Mouse (Mus musculus) midbrain, embryonic 11.5 days (tissue): ENCODE data around the gene Ubr7. TPM values are rescaled to one million over a fixed set of nuclear protein-coding genes. Genes with fewer than 3 reads are reported as not detected.

Experiments
- ATAC-seq: fragments of 200-750 bp; cut with Nextera tagmentation; 2 replicates; pipeline ENCODE4 v1.8.0; 2017; ENCODE audit warnings: moderate TSS enrichment, moderate library complexity; ENCODE audit not compliant: low FRiP score
- DNase-seq: peaks from one replicate; pipeline ENCODE4 v3.0.0; 2015; ENCODE audit warnings: low spot score; ENCODE audit errors: missing footprints
- H3K27ac ChIP-seq: fragments of 300-500 bp; sonication (generic); 2 replicates; pipeline ENCODE4 v1.5.1; 2014; ENCODE audit warnings: low read depth, low read length
- H3K27me3 ChIP-seq: fragments of 300-500 bp; sonication (generic); 2 replicates; pipeline ENCODE4 v1.6.1; 2014; ENCODE audit warnings: mild to moderate bottlenecking, low read length, moderate library complexity, mixed read lengths; ENCODE audit not compliant: control insufficient read depth, insufficient read depth
- H3K36me3 ChIP-seq: fragments of 300-500 bp; sonication (generic); 2 replicates; pipeline ENCODE4 v1.6.1; 2014; ENCODE audit warnings: mild to moderate bottlenecking, low read length, moderate library complexity, mixed read lengths; ENCODE audit not compliant: control insufficient read depth, insufficient read depth
- H3K4me1 ChIP-seq: fragments of 300-500 bp; sonication (generic); 2 replicates; pipeline ENCODE4 v1.6.1; 2014; ENCODE audit warnings: low read length; ENCODE audit not compliant: control insufficient read depth, insufficient read depth
- H3K4me2 ChIP-seq: fragments of 300-500 bp; sonication (generic); 2 replicates; pipeline ENCODE4 v1.6.1; 2014; ENCODE audit warnings: mild to moderate bottlenecking, moderate library complexity
- H3K4me3 ChIP-seq: fragments of 300-500 bp; sonication (generic); 2 replicates; pipeline ENCODE4 v1.5.1; 2014; ENCODE audit warnings: low read depth, low read length
- H3K9ac ChIP-seq: fragments of 300-500 bp; sonication (generic); 2 replicates; pipeline ENCODE4 v1.6.1; 2014; ENCODE audit warnings: low read length
- H3K9me3 ChIP-seq: fragments of 300-500 bp; sonication (generic); 2 replicates; pipeline ENCODE4 v1.6.1; 2016; ENCODE audit warnings: low read length; ENCODE audit not compliant: control insufficient read depth
- WGBS: fragments of 180-500 bp; shearing (Covaris S2); extraction: QIAGEN DNeasy Blood & Tissue Kit; methylation state at CpG from one replicate; pipeline ENCODE4 v1.1.7; 2014; 5-methylcytosine and 5-hydroxymethylcytosine counted together
- polyA plus RNA-seq: library from polyadenylated mRNA; unstranded; fragments of >200 nt; fragmentation: Nextera tagmentation; extraction: Ambion mirVana; gene quantifications from 2 replicates; pipeline ENCODE4 v1.2.1, GENCODE M21; 2014

Gene Ubr7
- polyA plus RNA-seq, 1 experiment from 2014 or later, result 70.8 TPM

DNA sequence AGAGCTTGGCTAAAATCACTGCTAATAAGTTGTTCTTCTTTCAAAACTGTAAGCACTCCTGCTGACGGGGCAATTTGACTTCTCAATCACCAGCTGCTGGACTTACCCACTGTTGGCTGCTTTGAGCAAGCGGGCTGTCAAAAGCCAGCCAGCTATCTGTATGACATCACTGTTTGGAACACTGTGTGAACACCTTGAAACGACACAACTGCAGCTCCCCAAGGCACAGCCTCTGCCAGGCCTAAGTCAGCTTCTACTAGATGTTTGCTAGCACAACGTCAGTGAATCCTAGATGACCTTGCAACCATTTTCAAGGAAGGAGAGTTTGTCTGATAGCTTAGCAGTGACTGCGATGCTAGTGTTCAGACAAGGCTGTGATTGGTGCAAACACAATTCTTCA lies 18.7 kb upstream of the Ubr7 start:
- ATAC-seq (no peak), DNase-seq (no peak)
- 83% methylated on average over 5 of the region's 5 CpGs for WGBS
- Histone ChIP-seq H3K4me1 (peaks cover 7% of the 10 kb centered on the region), H3K9ac (no peak overlapping the region), H3K36me3 (peaks cover 4% of the 10 kb centered on the region; the same call in 1 of the 2 replicates), H3K4me2 (no peak overlapping the region), H3K27me3 (no peaks in the 10 kb centered on the region), H3K9me3 (no peaks in the 10 kb centered on the region), H3K4me3 (no peak overlapping the region), H3K27ac (no peak overlapping the region)

DNA sequence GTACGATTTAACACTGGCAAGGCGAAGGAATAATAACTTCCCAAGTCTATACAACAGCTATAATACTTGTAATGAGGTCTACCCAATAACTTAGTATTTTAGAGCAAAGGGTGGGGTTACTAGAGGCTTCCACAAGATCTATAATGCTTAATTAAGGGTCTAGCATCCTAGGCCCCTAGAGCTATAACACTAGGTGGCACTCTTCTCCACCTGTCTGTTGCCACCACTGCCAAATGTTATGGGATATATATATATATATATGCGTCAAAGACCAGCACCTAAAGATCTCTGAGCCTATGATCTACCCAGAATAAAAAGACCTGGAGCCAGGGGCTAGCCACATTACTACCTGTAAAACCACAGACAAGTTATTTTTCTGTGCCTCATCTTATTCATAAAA lies 17.5 kb upstream of the Ubr7 start:
- no peak overlapping the region for H3K4me2 ChIP-seq
- no peaks in the 10 kb centered on the region for H3K27me3 ChIP-seq
- peaks cover 16% of the 10 kb centered on the region for H3K4me1 ChIP-seq
- no peak for ATAC-seq
- H3K9me3 ChIP-seq, result no peaks in the 10 kb centered on the region
- H3K9ac ChIP-seq, result no peak overlapping the region
- H3K36me3 ChIP-seq, result peaks cover 4% of the 10 kb centered on the region; the same call in 1 of the 2 replicates
- no peak overlapping the region for H3K27ac ChIP-seq
- DNase-seq, result no peak
- 73% methylated on average over 3 of the region's 3 CpGs for WGBS
- no peak overlapping the region for H3K4me3 ChIP-seq

DNA sequence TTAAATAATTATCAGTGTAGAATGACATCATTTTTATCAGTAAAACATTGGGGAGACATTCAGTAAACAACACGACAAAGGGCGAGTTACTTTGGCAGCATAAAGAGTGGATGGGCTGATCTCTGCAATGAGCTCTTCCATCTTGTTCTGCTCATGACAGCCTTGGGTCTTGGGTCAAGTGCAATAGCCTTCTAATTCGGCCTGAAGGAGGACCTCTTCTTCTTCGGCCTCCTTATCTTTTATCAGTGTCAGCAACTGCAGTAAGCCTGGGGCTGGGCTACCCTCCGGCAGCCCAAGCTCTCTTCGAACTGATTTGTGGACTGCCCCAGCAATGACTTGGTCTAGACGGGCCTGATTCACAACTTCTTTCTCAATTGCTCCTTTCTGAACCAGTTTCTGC lies 15.7 kb upstream of the Ubr7 start:
- H3K4me1 ChIP-seq, result peaks cover 16% of the 10 kb centered on the region
- DNase-seq (no peak), ATAC-seq (no peak)
- H3K9ac ChIP-seq, result no peak overlapping the region
- no peaks in the 10 kb centered on the region for H3K27me3 ChIP-seq
- 93% methylated on average over 7 of the region's 7 CpGs for WGBS
- peaks cover 4% of the 10 kb centered on the region; the same call in 1 of the 2 replicates for H3K36me3 ChIP-seq
- no peaks in the 10 kb centered on the region for H3K9me3 ChIP-seq
- no peak overlapping the region for H3K4me2 ChIP-seq
- H3K27ac ChIP-seq, result no peak overlapping the region
- H3K4me3 ChIP-seq, result no peak overlapping the region

DNA sequence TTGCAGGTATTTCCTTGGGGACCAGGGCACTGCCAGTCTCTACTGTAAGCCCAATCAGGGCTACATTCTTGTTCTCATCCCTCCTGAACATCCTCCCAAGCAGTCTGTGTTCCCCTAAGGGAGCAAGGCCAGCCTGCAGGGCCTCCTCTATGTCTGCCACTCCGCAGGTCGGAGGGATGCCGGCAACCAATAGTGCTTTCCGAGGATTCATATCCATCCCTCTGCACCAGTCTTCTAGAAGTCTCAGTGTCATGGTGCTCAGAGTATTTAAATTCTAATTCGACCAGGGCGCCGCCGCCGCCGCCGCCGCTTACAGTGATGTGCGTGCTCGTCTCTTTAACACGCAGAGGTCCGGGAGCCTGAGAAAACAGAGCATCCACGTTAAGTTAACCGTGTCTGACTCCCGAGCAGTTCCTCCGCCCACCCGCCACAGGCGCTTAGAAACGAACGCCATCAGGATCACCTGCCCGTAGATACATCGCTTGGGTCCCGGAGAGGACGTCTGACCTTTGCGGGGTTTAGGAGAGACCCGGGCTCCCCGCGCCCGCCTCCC lies 14.7 kb upstream of the Ubr7 start:
- DNase-seq (no peak), ATAC-seq (peak; percentile 46)
- under 1% methylated on average over 33 of the region's 33 CpGs for WGBS
- Histone ChIP-seq H3K4me3 (peak overlapping the region; percentile 83), H3K36me3 (peaks cover 4% of the 10 kb centered on the region; the same call in 1 of the 2 replicates), H3K4me1 (peaks cover 16% of the 10 kb centered on the region), H3K27me3 (no peaks in the 10 kb centered on the region), H3K4me2 (peak overlapping the region; percentile 88), H3K27ac (peak overlapping the region; percentile 78), H3K9ac (peak overlapping the region; percentile 80), H3K9me3 (no peaks in the 10 kb centered on the region)

DNA sequence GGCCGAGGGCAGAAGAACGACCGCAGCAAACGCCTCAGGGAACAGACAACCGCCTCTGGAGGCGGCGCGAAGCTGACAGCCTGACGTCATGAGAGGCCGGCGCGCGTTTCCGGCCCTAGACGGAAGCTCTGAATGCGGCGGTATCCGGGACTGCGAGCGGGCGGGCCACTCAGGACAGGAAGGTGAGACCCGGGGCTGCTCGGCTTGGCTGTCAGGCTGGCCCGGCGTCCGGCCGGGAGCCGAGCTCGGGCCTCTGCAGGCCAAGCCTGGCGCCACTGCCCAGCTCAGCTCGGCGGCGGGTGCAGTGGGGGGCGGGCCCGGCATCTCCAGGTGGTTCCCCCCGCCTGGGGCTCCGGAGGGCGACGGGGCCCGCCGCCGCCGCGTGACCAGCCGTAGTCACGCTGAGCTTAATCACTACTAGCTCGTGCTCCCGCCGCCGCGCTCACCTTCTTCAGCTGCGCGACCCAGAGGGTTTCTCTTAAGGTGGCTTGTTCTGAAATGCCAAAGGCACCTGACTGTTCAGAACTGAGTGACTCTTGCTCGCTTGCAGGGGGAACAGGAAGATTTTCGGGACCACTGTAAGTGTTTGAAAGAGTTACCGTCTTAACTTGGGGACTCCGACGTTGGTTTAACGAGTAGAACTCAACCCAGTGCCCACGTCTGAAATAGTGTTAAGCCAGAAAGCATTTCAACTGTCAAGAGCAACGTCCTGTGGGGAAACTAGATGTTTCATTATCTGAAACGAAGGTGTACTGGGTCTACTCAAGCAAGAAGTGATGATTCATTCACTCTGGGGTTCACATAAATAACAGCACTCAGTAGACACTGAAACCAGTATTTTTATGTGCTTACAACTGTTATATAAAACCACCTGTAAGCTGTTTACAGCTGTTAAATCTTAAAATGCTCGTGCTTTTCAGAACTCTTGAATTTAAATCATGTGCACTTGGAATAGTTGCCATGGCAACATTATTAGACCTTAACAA lies 13.9 kb upstream of the Ubr7 start, which contains the start of the genes Moap1 and Tmem251:
TSS of gene Moap1 (minus strand) at position 73 of the 986 bp plus-strand sequence.
TSS of gene Tmem251 (plus strand) at position 174 of the 986 bp plus-strand sequence.
- H3K36me3 ChIP-seq, result peaks cover 7% of the 10 kb centered on the region; the same call in 1 of the 2 replicates
- H3K4me3 ChIP-seq, result peak within 1 kb of the TSS; percentile 83
- H3K4me1 ChIP-seq, result peaks cover 16% of the 10 kb centered on the region
- peak within 1 kb of the TSS; percentile 80 for H3K9ac ChIP-seq
- H3K4me2 ChIP-seq, result peak within 1 kb of the TSS; percentile 88
- peak within 1 kb of the TSS; percentile 78 for H3K27ac ChIP-seq
- H3K9me3 ChIP-seq, result no peaks in the 10 kb centered on the region
- WGBS, result under 1% methylated on average over 60 of the region's 63 CpGs
- no peaks in the 10 kb centered on the region for H3K27me3 ChIP-seq
- DNase-seq (peak; percentile 99), ATAC-seq (peak; percentile 98)

DNA sequence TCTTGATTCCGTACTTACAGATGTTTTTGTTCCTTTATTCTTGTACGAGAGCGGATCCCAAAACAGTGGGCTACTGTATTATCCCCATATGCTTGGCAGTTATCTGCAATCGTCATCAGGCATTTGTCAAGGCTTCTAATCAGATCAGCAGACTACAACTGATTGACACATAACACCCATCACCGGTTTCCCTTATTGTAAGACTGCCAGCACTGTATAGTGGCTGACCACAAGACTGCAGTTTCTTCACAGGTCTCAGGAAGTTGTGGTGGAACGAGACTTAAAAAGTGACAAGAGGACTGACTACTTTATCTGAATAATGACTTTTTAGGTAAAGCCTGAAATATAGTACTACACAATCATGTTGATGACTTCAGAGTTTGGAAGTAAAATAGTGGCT lies 12.9 kb upstream of the Ubr7 start:
- WGBS, result 70% methylated on average over 6 of the region's 6 CpGs
- H3K4me3 ChIP-seq, result no peak overlapping the region; the same call in 1 of the 2 replicates
- H3K27me3 ChIP-seq, result no peaks in the 10 kb centered on the region
- H3K27ac ChIP-seq, result no peak overlapping the region
- H3K36me3 ChIP-seq, result peaks cover 7% of the 10 kb centered on the region; the same call in 1 of the 2 replicates
- DNase-seq (no peak), ATAC-seq (no peak)
- H3K4me1 ChIP-seq, result peaks cover 16% of the 10 kb centered on the region
- no peak overlapping the region for H3K9ac ChIP-seq
- H3K9me3 ChIP-seq, result no peaks in the 10 kb centered on the region
- H3K4me2 ChIP-seq, result peak overlapping the region; percentile 88; the same call in 1 of the 2 replicates

DNA sequence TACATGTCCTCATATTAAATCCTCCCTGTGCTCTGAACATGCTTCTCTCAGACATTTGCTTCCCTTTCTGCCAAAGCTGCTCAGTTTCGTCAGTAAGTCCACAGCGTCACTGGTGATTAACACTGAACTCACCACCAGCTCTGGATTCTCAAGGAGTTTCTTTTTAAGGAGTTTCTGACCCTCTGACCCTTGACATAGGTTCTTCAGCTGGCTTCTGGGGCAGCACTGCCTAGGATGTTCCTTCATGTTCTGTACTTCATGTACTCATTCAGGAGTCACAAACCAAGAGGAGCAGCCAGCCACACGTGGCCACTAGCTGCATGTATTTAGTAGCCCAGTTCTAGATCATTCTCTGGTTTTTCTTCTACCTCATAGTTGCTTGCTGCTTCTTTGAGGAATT lies 9.5 kb upstream of the Ubr7 start:
- no peak overlapping the region for H3K4me2 ChIP-seq
- H3K9me3 ChIP-seq, result no peaks in the 10 kb centered on the region
- no peak for DNase-seq
- WGBS, result 93% methylated on average over 3 of the region's 3 CpGs
- H3K27me3 ChIP-seq, result no peaks in the 10 kb centered on the region
- no peak overlapping the region for H3K4me3 ChIP-seq
- H3K9ac ChIP-seq, result no peak overlapping the region
- no peak for ATAC-seq
- 0 out of 2 replicates have a peak, but pooled peaks cover 3% of the 10 kb centered on the region for H3K36me3 ChIP-seq
- no peak overlapping the region for H3K27ac ChIP-seq
- H3K4me1 ChIP-seq, result peaks cover 10% of the 10 kb centered on the region

DNA sequence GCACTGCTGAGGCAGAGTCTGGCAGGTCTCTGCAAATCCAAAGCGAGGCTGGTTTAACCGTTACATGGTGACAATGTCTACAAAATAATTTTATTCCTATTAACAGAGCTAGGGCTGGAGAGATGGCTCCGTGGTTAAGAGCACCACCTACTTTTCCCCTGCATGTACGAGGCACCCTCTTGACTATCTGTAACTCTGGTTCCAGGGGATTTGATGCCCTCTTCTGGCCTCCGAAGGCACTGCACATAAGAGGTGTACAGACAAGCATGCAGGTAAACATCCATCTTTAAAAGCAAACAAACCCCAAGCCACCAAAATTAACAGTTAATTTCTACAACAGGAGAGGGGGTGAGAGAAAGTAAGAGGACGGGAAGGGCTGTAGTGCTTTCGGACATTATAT lies 1.5 kb upstream of the Ubr7 start:
- Histone ChIP-seq H3K27me3 (no peaks in the 10 kb centered on the region), H3K4me3 (peak overlapping the region; percentile 70; the same call in 1 of the 2 replicates), H3K36me3 (no peaks in the 10 kb centered on the region), H3K4me1 (peaks cover 16% of the 10 kb centered on the region), H3K4me2 (peak overlapping the region; percentile 75), H3K9me3 (no peaks in the 10 kb centered on the region), H3K9ac (no peak overlapping the region), H3K27ac (no peak overlapping the region)
- WGBS, result 86% methylated on average over 7 of the region's 7 CpGs
- ATAC-seq (no peak), DNase-seq (no peak)
